Mouse (Mus musculus): ENCODE results near the gene Vhl.

- TF ChIP-seq CTCF (IDR thresholded peaks at IDR 0.05) (no peak), POLR2A (IDR thresholded peaks at IDR 0.05; ENCODE audit: insufficient read depth, low read depth, low read length) (no peak)
These were observed 51.5 kb downstream of the Vhl start for GRCm38 (mm10) chr6:113675234-113675633.

Measured in heart, adult 2 months (tissue).